Mouse (Mus musculus): ENCODE measurements at regions not wholly inside any gene's neighbourhood (a gene's known extent, or its start where the extent isn't known, plus 50 kb on each side); places are given as distances from the start of the nearest gene placed in this dataset.
"Not testable (repeated sequence)": the region's sequence is repeated elsewhere in the genome, so short reads cannot be mapped to it uniquely, and the experiment has no call there.

GRCm38 (mm10) chr8:12451857-12452256, 56.8 kb downstream of the Sox1 start:
- no peak for DNase-seq

GRCm38 (mm10) chr8:12455376-12455775, 60.3 kb downstream of the Sox1 start:
- DNase-seq = not testable (repeated sequence)

GRCm38 (mm10) chr8:12456326-12456725, 61.2 kb downstream of the Sox1 start:
- no peak for DNase-seq

- no peak for DNase-seq
Measured at GRCm38 (mm10) chr8:12457015-12457414, 61.9 kb downstream of the Sox1 start.

GRCm38 (mm10) chr8:12466845-12467244, 71.8 kb downstream of the Sox1 start:
- DNase-seq = no peak

GRCm38 (mm10) chr8:12467386-12468326, 72.6 kb downstream of the Sox1 start:
- DNase-seq = peak; percentile 71

- no peak for DNase-seq
Measured at GRCm38 (mm10) chr8:12477449-12478401, 82.6 kb downstream of the Sox1 start.

- no peak for DNase-seq
Measured at GRCm38 (mm10) chr8:12481918-12482317, 86.8 kb downstream of the Sox1 start.

- no peak for DNase-seq
Measured at GRCm38 (mm10) chr8:12483551-12483950, 88.5 kb downstream of the Sox1 start.

GRCm38 (mm10) chr8:12485326-12485725, 87.5 kb upstream of the Spaca7 start:
- no peak for DNase-seq

- DNase-seq = peak; percentile 97
Measured at GRCm38 (mm10) chr8:12486331-12487061, 86.3 kb upstream of the Spaca7 start.

- no peak for DNase-seq
Measured at GRCm38 (mm10) chr8:12487201-12487600, 85.6 kb upstream of the Spaca7 start.

GRCm38 (mm10) chr8:12489194-12489593, 83.6 kb upstream of the Spaca7 start:
- DNase-seq = no peak

GRCm38 (mm10) chr8:12491472-12491871, 81.4 kb upstream of the Spaca7 start:
- no peak for DNase-seq

- no peak for DNase-seq
Measured at GRCm38 (mm10) chr8:12492461-12492860, 80.4 kb upstream of the Spaca7 start.

GRCm38 (mm10) chr8:12494559-12494958, 78.3 kb upstream of the Spaca7 start:
- DNase-seq = no peak

GRCm38 (mm10) chr8:12497420-12497819, 75.4 kb upstream of the Spaca7 start:
- DNase-seq = no peak

- DNase-seq = no peak
Measured at GRCm38 (mm10) chr8:12499658-12500057, 73.2 kb upstream of the Spaca7 start.

GRCm38 (mm10) chr8:12500291-12500690, 72.5 kb upstream of the Spaca7 start:
- DNase-seq = no peak

GRCm38 (mm10) chr8:12501824-12502223, 71.0 kb upstream of the Spaca7 start:
- DNase-seq = no peak

GRCm38 (mm10) chr8:12502321-12502775, 70.5 kb upstream of the Spaca7 start:
- DNase-seq = no peak

GRCm38 (mm10) chr8:12502856-12503255, 70.0 kb upstream of the Spaca7 start:
- DNase-seq = no peak

GRCm38 (mm10) chr8:12503344-12503743, 69.5 kb upstream of the Spaca7 start:
- no peak for DNase-seq

All from heart, adult 11 months (tissue).